Mouse (Mus musculus) myocyte (in vitro differentiated cells): ENCODE results near the gene Nudt15. TPM values are rescaled to one million over a fixed set of nuclear protein-coding genes. Genes with fewer than 3 reads are reported as not detected.

Experiments
- H3K27me3 ChIP-seq: one replicate; pipeline ENCODE4 v1.6.1; 2011; ENCODE audit not compliant: control insufficient read depth, insufficient read depth, insufficient read length
- H3K36me3 ChIP-seq: one replicate; pipeline ENCODE4 v1.6.1; 2011; ENCODE audit not compliant: control insufficient read depth, insufficient read depth
- H3K4me2 ChIP-seq: one replicate; pipeline ENCODE4 v1.6.1; 2011; ENCODE audit warnings: low read depth, control low read depth
- H3K4me3 ChIP-seq: one replicate; pipeline ENCODE4 v1.5.1; 2011; ENCODE audit warnings: mild to moderate bottlenecking, control low read depth, moderate library complexity
- H3K79me2 ChIP-seq: one replicate; pipeline ENCODE4 v1.6.1; 2011; ENCODE audit not compliant: control insufficient read depth, insufficient read depth
- H3ac ChIP-seq: one replicate; pipeline ENCODE4 v1.6.1; 2011; ENCODE audit not compliant: control insufficient read depth, insufficient read length
- CEBPB ChIP-seq: IDR thresholded peaks from 2 replicates; pipeline ENCODE4 v1.6.1; 2011; ENCODE audit warnings: mild to moderate bottlenecking, moderate library complexity; ENCODE audit not compliant: poor library complexity, insufficient read depth, severe bottlenecking
- E2F4 ChIP-seq: IDR thresholded peaks from one replicate; pipeline ENCODE4 v1.6.1; 2011; ENCODE audit warnings: mild to moderate bottlenecking, control low read depth, moderate library complexity; ENCODE audit not compliant: insufficient read depth
- MAX ChIP-seq: IDR thresholded peaks from one replicate; pipeline ENCODE4 v1.6.1; 2011; ENCODE audit warnings: low read depth, mild to moderate bottlenecking, control low read depth
- MYOD1 ChIP-seq, 3 experiments: IDR thresholded peaks; one replicate each; pipeline ENCODE4 v1.6.1; 2011; ENCODE audit warnings: control low read depth in 2 of 3, low read depth in 2 of 3, mild to moderate bottlenecking in 2 of 3, moderate library complexity in 1 of 3; ENCODE audit not compliant: insufficient read length in 2 of 3, control insufficient read depth in 1 of 3
- MYOG ChIP-seq, 3 experiments: IDR thresholded peaks; one replicate each; pipeline ENCODE4 v1.6.1; 2011; ENCODE audit warnings: control low read depth in 2 of 3, low read depth in 2 of 3, mild to moderate bottlenecking in 2 of 3; ENCODE audit not compliant: insufficient read length in 2 of 3, control insufficient read depth in 1 of 3, insufficient read depth in 1 of 3
- POLR2A ChIP-seq: IDR thresholded peaks from one replicate; pipeline ENCODE4 v1.6.1; 2011; ENCODE audit warnings: low read depth, mild to moderate bottlenecking, control low read depth, moderate library complexity; ENCODE audit not compliant: insufficient read length
- POLR2AphosphoS2 ChIP-seq: IDR thresholded peaks from one replicate; pipeline ENCODE4 v1.6.1; 2011; ENCODE audit warnings: low read depth, control low read depth; ENCODE audit not compliant: insufficient read length
- REST ChIP-seq: IDR thresholded peaks from one replicate; pipeline ENCODE4 v1.6.1; 2011; ENCODE audit warnings: mild to moderate bottlenecking, control low read depth, moderate library complexity; ENCODE audit not compliant: insufficient read depth, insufficient read length
- SRF ChIP-seq: IDR thresholded peaks from one replicate; pipeline ENCODE4 v1.6.1; 2011; ENCODE audit warnings: low read depth; ENCODE audit not compliant: control insufficient read depth, insufficient read length
- TCF12 ChIP-seq: IDR thresholded peaks from one replicate; pipeline ENCODE4 v1.6.1; 2011; ENCODE audit warnings: mild to moderate bottlenecking, control low read depth; ENCODE audit not compliant: poor library complexity, insufficient read depth, severe bottlenecking
- TCF3 ChIP-seq: IDR thresholded peaks from one replicate; pipeline ENCODE4 v1.6.1; 2011; ENCODE audit warnings: low read depth, control low read depth; ENCODE audit not compliant: insufficient read length
- USF1 ChIP-seq: IDR thresholded peaks from one replicate; pipeline ENCODE4 v1.6.1; 2011; ENCODE audit warnings: low read depth, mild to moderate bottlenecking, control low read depth, moderate library complexity
- polyA plus RNA-seq: library from polyadenylated mRNA; unstranded; fragments of >200 nt; fragmentation: generic; extraction: Trizol; gene quantifications from one replicate; pipeline ENCODE4 v1.2.1, GENCODE M21; 2012; ENCODE audit warnings: missing spikeins

Nudt15 gene
- polyA plus RNA-seq, result 2.0 TPM

DNA sequence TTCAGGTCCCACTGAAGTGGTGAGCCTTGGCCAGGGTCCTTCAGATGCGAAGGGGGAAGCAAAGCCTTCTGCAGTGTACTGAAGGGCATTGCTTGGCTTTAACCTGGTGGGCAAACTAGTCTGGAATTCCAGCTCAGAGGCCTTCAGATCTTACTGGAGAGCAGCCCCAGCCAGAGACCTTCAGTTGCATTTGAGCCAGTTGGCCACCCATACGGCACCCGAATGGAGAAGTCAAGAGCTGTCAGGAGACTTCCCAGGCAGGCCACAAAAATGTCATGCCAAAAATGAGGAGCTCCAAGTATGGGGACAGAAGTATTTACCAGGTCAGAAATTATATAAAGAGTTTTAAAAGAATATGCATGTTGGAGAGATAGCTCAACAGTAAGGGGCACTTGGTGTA, at the start of gene Nudt15:
TSS of gene Nudt15 (minus strand) at position 192 of the 400 bp plus-strand sequence.
- Histone ChIP-seq H3K27me3 (no peaks in the 10 kb centered on the region), H3ac (no peak within 1 kb of the TSS), H3K4me2 (no peak within 1 kb of the TSS), H3K4me3 (no peak within 1 kb of the TSS), H3K36me3 (no peaks in the 10 kb centered on the region), H3K79me2 (peaks cover under 1% of the 10 kb centered on the region)
- TF ChIP-seq TCF3 (no peak), CEBPB (no peak), E2F4 (no peak), REST (no peak), SRF (no peak), TCF12 (no peak), MAX (no peak), USF1 (no peak), POLR2AphosphoS2 (no peak), MYOD1 (IDR thresholded peaks at IDR 0.05; ENCODE audit: control insufficient read depth in 1 of 3, insufficient read length in 2 of 3, low read depth in 2 of 3) (no peak), MYOG (IDR thresholded peaks at IDR 0.05; ENCODE audit: control insufficient read depth in 1 of 3, insufficient read depth in 1 of 3, insufficient read length in 2 of 3, low read depth in 2 of 3) (no peak), POLR2A (no peak)

DNA sequence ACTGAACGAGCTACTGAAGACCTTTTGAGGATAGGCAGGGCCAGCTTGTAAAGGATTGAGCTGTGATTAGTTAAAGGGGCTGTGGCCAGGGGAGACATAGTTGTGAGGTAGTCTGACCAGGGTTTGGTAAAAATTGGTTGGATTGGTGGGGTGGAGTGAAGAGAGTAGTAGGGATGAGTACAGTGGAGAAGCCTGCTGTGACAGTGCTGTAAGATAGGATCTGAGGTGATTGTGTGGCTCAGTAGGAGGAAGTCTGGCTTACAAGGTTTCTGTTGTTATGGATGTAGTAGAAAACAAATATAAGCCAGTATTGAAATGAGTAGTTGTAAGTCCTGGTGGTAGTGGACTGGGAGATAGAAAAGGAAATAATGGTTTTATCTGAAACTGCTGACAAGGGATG, 44.1 kb upstream of the Nudt15 start:
- no peaks in the 10 kb centered on the region for H3K27me3 ChIP-seq
- H3ac ChIP-seq, result no peak overlapping the region
- H3K4me3 ChIP-seq, result no peak overlapping the region
- no peak overlapping the region for H3K4me2 ChIP-seq
- no peak for TF ChIP-seq MAX
- TF ChIP-seq E2F4, result no peak
- no peak for TF ChIP-seq POLR2A
- TF ChIP-seq TCF3, result no peak
- TF ChIP-seq SRF, result no peak
- no peak for TF ChIP-seq USF1
- TF ChIP-seq REST, result no peak
- no peak for TF ChIP-seq CEBPB
- TF ChIP-seq MYOG (IDR thresholded peaks at IDR 0.05; ENCODE audit: control insufficient read depth in 1 of 3, insufficient read depth in 1 of 3, insufficient read length in 2 of 3, low read depth in 2 of 3), result no peak
- TF ChIP-seq POLR2AphosphoS2, result no peak
- TF ChIP-seq TCF12, result no peak
- peaks cover 27% of the 10 kb centered on the region for H3K36me3 ChIP-seq
- H3K79me2 ChIP-seq, result no peaks in the 10 kb centered on the region

DNA sequence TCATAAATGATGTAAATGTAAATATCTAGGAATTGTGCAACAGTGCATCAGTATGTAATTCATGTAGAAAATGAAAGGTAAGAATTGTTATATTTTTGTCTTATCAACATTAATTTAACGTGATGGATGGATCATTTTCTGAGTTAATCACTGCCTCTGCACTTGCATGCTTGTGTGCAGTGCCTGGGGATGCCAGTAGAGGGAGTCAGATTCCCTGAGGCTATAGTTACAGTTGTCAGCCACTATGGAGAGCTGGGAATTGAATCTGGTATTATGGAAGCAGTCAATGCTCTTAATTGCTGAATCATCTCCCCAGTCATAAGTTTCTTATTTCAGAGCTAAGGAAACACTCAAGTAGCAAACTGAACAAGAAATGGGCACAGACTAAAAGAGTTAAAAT, 40.0 kb upstream of the Nudt15 start:
- H3K27me3 ChIP-seq, result no peaks in the 10 kb centered on the region
- no peak for TF ChIP-seq USF1
- TF ChIP-seq POLR2A, result no peak
- TF ChIP-seq POLR2AphosphoS2, result no peak
- no peak for TF ChIP-seq MYOG (IDR thresholded peaks at IDR 0.05; ENCODE audit: control insufficient read depth in 1 of 3, insufficient read depth in 1 of 3, insufficient read length in 2 of 3, low read depth in 2 of 3)
- no peak for TF ChIP-seq REST
- no peak for TF ChIP-seq SRF
- no peak for TF ChIP-seq MYOD1 (IDR thresholded peaks at IDR 0.05; ENCODE audit: control insufficient read depth in 1 of 3, insufficient read length in 2 of 3, low read depth in 2 of 3)
- no peak for TF ChIP-seq MAX
- TF ChIP-seq E2F4, result no peak
- no peak for TF ChIP-seq TCF3
- no peak for TF ChIP-seq TCF12
- TF ChIP-seq CEBPB, result no peak
- H3K79me2 ChIP-seq, result no peaks in the 10 kb centered on the region
- H3K4me2 ChIP-seq, result no peak overlapping the region
- H3K36me3 ChIP-seq, result peaks cover 28% of the 10 kb centered on the region
- no peak overlapping the region for H3K4me3 ChIP-seq
- no peak overlapping the region for H3ac ChIP-seq

DNA sequence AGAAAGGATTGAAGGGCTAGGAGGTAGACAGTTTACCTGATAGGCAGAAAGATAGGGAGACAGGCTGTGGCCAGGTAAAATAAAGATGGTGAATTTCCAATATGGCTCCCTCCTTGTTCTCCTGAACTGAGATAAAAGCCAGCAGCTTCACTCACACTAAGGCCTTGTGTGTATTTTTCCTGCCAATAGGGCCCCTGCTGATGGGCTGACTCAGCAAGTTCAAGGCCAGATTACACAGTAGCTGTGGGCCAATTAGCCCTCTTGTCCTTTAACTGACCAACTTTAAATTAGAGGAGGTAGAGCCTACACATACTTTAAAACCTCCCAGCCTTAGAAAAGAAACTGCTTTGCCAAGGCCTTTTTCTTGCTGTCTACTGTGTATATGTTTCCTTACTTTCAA, 28.3 kb upstream of the Nudt15 start:
- Histone ChIP-seq H3K4me2 (no peak overlapping the region), H3K36me3 (peaks cover 24% of the 10 kb centered on the region), H3K4me3 (no peak overlapping the region), H3ac (no peak overlapping the region), H3K27me3 (no peaks in the 10 kb centered on the region), H3K79me2 (peaks cover 3% of the 10 kb centered on the region)
- TF ChIP-seq TCF12 (no peak), POLR2AphosphoS2 (no peak), POLR2A (no peak), E2F4 (no peak), TCF3 (no peak), SRF (no peak), REST (no peak), USF1 (no peak), MYOG (IDR thresholded peaks at IDR 0.05; ENCODE audit: control insufficient read depth in 1 of 3, insufficient read depth in 1 of 3, insufficient read length in 2 of 3, low read depth in 2 of 3) (no peak), MYOD1 (IDR thresholded peaks at IDR 0.05; ENCODE audit: control insufficient read depth in 1 of 3, insufficient read length in 2 of 3, low read depth in 2 of 3) (no peak), CEBPB (no peak), MAX (no peak)

DNA sequence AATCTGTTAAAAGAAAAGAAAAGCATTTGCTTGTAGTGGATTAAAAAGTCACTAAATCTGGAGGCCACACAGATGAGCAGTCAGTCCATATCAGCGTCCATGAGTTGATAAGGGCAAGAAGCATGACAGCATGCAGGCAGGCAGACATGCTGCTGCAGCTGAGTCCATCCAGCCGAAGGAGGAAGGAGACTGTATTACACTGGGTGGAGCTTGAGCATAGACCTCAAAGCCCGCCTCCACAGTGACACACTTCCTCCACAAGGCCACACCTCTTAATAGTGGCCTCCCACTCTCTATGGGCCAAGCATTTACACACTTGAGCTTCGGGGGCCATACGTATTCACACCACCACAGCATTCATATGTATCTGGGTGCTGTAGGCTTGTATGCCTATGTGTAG, 26.0 kb upstream of the Nudt15 start:
- Histone ChIP-seq H3K36me3 (peaks cover 18% of the 10 kb centered on the region), H3K4me2 (no peak overlapping the region), H3K27me3 (no peaks in the 10 kb centered on the region), H3K79me2 (peaks cover 3% of the 10 kb centered on the region), H3ac (no peak overlapping the region), H3K4me3 (no peak overlapping the region)
- TF ChIP-seq TCF12 (no peak), TCF3 (no peak), POLR2A (no peak), CEBPB (no peak), REST (no peak), MAX (no peak), SRF (no peak), MYOG (IDR thresholded peaks at IDR 0.05; ENCODE audit: control insufficient read depth in 1 of 3, insufficient read depth in 1 of 3, insufficient read length in 2 of 3, low read depth in 2 of 3) (no peak), USF1 (no peak), POLR2AphosphoS2 (no peak), MYOD1 (IDR thresholded peaks at IDR 0.05; ENCODE audit: control insufficient read depth in 1 of 3, insufficient read length in 2 of 3, low read depth in 2 of 3) (no peak)
